Mouse (Mus musculus) gonadal fat pad, adult 2 months (tissue): ENCODE measurements at regions not wholly inside any gene's neighbourhood (a gene's known extent, or its start where the extent isn't known, plus 50 kb on each side); places are given as distances from the start of the nearest gene placed in this dataset.
"Not testable (repeated sequence)": the region's sequence is repeated elsewhere in the genome, so short reads cannot be mapped to it uniquely, and the experiment has no call there.

Experiments used
- DNase-seq: peaks from one replicate; pipeline ENCODE4 v3.0.0-alpha.2; 2012; ENCODE audit warnings: low read depth

DNA sequence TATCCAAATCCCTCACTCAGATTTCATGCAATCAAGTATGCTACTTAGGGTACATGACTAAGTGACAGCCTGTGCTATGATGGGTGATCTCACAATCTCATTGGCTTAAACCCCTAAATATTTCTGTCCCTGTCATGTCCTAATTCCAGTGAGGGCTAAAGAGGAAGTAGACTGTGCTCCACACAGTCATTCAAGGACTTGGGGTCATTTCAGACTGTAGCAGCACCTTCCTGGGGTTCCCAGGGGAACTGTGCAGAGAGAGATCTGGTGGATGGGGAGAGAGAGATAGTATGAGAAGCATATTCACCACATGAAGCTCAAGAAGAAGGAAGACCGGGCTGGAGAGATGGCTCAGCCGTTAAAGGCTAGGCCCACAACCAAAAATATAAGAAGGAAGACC is 100.7 kb downstream of the H2al2a start:
- DNase-seq: no peak

DNA sequence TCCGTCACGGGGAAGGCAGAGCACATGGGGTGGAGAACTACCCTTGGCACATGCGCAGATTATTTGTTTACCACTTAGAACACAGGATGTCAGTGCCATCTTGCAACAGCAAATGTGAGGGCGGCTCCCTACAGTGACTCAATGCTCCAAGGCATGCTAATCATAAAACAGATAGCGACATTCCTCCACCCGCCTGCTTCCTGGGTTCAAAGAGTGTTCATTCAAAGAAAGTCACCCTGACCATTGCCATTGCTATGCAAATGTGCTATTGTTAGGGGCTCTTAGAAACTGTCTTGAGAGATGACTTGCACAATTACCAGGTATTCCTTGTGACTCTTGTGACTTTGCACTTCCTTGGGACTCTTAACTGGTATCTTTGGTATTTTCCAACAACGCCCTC is 104.1 kb downstream of the H2al2a start:
- not testable (repeated sequence) for DNase-seq

DNA sequence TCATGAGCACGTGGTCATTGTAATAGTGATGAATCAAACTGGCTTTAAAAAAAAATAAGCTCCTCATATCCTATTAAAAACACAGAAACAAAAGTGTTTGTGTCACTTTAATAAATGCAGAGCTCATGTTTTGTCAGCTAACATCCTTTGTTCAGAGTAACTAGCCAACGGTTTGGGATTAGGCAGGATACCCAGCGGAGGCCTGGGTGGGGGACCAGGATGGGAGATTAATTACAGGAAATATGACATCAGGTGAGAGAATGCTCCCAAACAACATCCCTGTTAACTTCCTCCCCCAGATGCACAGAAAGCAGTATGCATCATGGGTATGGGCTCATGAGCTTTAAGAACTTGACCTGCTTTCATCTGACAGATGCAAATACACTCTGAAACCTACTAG is 109.1 kb downstream of the H2al2a start:
- no peak for DNase-seq

DNA sequence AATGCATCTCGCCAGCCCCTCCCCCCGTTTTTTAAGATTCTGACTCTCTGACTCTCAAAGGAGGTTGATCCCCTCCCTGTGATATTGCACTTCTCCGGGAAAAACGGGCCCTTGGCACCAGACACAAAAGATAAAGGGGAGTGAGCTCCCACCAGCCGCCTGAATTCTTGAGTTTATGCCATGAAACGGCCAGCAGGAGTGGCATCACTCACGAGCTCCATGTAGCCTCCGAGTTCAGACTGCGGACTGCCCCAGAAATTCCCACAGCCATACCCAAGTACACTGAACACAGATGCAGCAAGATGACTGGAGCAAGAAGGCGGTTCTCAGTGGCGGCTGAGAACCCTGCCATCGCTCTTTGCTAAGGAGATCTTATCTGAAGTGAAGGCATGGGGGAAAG is 114.4 kb downstream of the H2al2a start:
- DNase-seq: no peak

DNA sequence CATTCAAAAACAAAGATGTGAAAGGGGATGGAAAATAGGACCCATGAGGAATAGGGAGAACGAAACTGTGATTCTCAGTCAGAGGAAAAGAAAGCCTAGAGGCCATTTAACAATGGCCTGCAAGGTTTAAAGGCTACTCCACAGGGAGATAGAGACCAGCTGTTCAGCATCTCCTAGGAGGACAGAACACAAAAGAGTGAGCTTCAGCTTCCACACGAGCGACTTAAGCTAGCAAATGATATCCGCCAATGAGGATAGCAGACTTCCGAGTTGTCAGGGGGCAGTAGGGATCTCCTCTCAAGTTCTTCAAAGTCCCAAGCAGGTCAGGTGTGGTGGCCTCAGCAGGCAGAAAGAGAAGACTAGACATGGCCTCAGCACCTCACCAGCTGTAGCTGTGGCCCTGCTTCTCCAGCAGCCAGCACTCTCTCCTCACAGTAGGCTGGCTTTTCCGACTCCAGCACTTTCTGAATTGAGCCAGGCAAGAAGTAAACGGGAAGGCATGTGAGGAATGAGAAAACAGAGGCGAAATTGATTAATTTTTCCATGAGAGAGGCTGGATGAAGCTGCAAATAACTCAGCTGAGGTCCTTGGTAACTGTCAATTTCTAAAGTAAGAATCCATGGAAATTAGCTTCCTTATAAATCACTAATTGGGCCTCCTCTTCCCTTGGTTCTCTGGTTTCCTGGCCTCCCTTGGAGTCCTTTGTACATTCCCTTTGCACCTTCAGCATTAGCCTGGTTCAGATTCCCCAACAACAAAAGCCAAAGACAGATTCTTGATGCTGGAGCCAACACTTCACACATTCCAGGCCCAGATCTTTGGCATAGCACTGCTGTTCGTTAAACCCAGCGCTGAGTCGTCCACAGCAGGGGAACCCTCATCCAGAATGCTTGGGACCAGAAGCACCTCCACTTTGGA is 115.7 kb downstream of the H2al2a start:
- no peak for DNase-seq

DNA sequence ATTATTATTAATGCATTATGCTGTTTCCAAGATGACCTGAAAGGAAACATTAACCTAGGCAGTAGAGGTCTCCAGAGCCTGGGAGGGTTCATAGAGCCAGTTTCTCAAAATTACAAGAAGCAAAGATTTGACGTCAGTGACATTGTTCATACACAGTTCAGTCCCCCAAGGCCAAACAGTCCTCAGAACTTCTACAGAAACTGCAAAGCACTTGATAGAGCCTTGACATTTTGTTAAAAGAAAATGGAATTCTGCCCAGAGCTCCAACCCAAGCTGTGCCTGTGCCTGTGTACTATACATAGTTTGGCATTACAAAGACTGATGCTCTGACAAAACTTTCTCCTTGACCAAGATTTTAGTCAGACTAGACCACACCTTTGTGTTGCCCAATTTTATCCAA is 118.9 kb downstream of the H2al2a start:
- no peak for DNase-seq

DNA sequence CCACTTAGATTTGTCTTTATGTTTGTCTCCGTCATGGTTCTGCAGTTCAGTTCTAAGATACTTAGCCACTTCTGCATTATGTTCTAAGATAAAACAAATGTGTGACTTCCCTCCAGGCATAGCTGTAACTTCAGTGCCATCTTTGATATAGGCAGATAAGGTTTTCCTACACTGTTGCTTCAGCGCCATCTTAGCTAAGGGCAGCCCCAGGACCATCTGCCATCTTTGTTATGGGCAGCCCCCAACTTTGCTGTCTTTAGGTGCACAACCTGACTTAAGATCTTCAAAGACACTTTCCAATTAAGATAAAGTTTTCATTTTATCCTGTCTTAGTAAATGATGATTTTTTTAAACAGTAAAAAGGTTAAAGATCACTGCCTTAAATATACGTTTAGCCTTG is 119.8 kb downstream of the H2al2a start:
- no peak for DNase-seq

DNA sequence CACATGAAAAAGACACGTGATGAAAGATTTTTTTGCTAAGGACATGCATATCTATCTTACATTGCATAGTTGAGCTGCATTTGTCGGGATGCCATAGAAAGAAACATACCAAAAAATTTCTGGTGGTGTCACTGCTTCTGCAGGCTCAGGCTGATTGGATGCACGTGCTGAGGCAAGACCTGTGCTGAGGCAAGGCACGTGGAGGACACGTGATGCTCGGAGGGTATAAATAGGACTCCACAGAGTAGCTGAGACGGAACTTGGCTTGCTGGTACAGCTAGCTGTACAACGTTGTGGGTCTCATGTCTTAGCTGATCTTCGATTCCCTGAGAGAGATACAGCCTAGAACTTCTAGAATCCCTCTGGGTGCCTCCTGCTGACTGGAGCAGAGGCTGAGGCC is 120.6 kb downstream of the H2al2a start:
- DNase-seq: no peak

DNA sequence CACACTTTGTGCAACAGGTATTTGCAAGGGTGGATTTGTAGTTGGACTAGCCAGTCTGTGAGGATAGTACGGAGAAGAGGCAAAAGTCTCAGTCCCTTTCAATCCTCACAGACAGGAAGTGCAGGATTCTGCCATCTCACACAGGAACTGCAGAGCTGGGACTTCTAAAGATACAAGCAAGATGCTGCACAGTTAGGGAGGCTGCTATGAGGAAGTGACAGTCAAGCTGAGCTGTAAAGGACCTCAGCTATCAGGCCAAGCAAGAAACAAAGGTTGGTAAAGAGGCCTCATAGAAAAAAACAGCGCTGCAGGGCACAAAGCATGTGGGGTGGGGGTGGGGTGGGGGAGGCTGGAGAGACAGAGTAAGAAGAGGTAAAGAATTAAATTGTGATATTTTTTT is 126.2 kb downstream of the H2al2a start:
- DNase-seq: no peak

DNA sequence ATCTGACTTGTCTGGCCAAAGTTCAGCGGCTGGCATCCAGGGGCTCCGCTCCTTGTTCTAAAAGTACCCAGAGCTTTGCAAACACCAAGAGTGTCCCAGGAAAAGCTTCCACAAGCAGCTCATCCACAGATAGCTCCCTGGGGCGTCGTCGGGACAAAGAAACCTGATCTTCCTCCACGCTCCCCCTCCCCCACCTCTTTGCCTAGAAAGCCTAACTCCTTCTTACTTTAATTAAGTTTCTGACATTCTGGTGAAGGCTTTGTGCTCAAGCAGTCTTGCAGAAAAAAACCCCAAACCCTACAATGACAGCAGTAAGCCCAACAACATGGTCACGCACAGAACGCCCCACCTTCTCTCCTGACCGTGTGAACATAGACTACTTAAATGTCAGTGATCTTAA is 128.6 kb downstream of the H2al2a start:
- DNase-seq: no peak

DNA sequence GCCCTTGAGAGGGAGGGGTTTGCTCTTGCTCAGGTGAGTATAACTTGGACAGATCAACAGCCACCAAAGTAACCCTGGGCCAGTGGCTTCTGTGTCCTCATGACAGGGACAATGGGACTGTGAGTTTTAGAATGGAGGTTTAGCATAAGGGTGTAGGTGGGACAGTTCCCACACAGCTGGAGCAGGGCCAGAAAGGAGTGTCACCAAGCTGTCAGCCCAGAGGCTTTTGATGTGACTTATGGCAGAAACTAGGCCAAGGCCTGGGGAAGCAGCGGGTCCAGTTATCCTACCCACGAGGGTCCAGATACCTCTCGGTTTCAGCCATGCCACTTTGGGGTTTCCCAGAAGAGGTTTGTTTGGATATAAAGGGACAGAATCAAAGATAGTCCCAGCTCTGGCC is 129.4 kb downstream of the H2al2a start:
- DNase-seq: no peak

DNA sequence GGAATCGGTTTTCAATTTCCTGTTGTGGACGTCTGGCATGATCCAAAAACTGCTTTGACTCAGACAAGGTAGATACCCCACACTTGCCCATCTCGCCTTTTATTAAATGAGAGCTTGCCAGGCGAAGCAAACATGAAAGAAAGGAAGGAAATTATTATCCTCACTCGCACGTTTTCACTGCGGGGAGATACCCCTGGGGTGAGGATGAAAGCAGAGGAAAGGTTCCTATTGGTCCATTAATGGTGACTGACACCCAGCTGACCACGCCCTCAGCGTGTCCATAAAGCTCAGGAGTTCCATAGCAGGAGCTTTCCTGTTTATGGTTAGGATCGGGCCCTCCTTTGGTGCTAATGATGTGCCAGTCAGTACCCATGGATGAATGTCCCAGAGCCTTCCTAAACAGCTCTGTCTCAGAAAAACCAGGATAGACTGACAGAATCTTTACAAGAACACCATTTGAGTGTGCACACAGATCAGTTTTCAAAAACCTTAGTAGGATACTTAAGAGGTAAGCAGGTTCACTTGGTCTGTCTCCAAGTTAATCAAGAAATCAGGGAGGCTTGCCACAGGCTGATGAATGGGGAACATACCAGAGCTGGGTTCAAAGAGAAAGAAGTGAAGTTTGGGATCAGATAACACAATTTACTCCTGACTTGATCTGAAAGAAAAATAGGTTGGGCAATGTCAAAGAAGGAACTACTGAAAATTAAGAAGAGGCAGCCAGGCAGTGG is 130.7 kb upstream of the Nebl start:
- DNase-seq: no peak

DNA sequence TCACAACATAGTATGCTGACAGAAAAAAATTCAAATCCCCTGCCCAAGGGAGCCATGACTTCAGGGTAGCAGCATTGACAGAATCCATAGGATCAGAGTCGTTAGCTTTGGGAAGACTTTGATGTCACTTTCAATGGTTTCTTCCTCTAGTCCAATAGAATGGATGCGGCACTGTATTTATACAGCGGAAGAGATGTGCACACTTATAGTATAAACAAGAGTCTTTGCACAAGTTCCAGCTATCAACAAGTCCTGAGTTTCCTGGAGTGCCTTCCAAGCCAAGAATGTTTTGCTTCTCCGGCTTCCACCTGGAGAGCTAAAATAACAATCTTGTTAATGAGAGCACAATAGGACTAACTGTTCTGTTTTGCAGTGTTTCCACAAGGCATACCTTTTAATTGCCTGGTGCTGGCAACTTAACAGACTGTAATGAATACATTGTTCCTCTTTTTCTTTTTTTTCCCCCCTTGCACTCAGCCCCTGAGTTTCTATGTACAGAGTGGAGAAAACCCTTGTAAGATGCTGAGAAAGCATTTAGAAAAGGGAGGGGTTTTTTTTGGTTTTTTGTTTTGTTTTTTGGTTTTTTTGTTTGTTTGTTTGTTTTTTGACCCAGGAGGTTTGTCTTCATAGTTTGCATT is 129.8 kb upstream of the Nebl start:
- DNase-seq: no peak

DNA sequence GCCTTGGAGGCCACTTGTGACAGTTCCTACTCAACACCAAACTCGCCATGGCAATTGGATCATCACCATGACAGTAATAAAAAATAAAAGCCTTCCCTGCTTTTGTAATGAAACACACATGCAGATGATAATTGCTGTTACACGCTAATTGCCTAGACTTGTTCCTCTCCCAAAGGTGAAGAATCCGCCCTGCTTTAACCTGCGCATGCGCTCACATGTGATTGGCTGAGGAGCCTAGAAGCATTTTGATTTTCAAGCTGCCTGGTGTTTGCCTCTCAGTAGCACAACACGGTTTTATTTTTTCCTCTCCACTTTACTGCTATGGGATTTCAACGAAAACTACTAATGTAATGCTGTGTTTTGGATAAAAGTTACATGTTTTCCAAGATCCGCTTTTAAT is 128.0 kb upstream of the Nebl start:
- DNase-seq: no peak

DNA sequence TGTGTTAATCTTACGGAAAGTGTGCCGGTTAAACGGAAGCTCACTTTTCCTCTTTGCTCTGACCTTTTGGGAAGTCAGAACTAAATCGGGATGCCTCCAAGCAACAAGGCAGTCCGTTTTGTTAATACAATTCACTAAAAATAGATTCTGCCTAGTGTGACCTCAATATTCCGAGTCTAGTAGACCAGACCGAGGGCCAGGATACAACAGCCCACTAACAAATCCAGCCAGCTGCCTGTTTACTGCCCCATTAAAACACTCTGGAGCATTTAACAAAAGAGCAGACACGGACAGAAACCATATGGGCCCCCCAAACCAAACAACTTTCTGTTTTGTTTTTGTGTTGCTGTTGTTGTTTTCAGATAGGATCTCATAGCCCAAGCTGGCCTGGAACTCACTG is 127.1 kb upstream of the Nebl start:
- no peak for DNase-seq

DNA sequence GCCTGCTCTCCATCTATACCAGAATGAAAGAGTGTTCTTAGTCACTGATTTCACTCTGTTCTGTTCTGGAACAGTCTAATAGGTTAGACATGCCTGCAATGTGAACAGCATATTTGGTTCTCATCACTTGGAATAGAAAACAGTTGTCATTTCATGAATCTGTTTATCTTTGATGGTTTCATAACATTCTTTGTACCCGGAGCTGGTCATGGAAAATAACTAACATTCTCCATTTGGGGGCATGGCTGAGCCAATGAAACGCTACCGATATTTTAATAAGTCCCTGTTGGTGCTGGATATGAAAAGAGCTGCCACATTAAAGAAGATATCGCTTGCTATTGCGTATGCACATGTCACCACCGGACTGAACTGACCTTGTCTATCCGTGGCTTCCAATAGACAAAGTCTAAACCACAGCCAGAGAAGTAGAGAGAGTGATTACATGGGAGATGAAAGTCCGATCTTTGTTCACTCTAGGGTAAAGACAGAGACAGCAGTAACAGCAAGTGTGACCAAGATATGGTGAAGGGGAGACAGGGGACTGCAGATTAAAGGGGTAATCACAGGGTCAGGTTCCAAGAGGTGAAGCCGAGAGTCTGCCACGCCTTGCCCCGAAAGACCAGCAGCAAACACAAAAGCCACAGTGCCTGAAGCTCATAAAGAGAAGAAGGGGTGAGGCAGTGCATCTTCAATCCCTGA is 124.5 kb upstream of the Nebl start:
- DNase-seq: no peak

DNA sequence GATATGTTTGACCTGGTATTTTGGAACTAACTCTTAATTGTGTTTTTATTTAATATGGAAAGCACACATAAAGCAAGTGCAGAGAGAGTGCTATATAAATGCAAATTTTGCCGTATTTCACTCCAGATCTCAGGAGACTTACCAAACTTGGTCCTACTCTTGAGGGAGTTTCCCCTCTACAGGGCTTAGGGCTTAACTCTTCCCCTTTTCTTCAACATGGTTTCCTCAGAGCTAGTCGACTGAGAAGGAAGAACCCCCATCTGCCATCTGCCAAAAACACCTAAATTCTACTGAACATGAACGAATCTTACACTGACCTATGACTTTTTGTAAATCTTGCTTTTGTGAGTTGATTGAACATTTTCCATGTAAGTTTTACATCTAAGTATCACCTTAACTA is 122.8 kb upstream of the Nebl start:
- no peak for DNase-seq

DNA sequence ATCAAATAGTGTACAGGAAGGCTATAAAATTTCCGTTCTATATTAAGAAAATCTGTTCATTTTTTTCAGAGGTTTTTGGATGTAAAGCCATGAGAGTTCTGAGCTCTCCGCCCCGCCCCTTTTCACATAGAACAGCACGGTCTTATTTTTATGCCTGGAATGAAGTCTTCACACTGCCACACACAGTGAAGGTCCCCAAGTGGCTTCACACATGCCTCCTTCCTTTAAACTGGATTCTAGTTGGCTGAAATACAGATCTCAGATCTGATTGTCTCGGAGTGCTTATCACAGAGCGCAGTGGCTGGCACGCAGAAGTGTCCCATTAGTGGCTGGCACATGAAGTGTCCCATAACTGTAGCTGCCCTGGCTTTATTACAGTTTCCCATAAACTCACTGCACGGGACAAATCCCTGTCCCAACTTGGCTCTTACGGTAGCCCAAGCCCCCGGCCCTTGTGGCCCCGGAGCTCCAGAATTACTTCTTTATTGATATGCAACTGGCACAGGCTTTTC is 122.3 kb upstream of the Nebl start:
- no peak for DNase-seq

DNA sequence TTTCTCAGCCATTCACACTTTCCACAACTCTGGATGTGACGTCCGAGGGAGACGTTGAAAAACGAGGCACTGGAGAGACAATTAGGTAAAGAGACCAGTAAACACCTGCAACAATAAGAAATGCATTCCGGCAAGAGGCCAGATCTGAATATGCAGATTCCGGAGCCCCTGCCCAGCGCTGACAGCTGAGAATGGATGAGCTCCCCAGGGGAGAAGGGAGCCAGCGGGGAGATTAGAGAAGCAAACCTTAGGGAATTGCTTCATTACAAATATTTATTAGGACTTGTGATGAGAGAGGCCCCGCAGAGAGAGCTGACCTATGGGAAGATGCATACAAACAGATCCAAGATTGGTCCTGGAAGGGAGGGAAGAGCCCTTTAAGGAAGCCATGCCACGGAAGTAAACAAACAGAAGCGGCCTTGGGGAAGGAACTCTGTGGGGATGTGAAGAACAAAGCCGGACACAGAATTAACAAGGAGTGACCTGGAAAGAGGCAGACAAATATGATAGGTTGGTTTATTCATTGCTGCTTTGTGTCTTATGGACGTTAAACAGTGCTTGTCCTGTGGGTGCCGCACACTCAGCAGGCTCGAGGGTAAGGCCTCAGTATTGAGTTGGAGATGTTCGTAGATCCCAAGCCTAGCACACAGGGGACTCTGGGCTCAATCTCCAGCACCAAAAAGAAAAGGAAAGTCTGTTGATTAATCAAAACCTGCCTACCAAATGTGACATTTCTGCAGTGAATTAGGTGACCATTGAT is 121.7 kb upstream of the Nebl start:
- no peak for DNase-seq

DNA sequence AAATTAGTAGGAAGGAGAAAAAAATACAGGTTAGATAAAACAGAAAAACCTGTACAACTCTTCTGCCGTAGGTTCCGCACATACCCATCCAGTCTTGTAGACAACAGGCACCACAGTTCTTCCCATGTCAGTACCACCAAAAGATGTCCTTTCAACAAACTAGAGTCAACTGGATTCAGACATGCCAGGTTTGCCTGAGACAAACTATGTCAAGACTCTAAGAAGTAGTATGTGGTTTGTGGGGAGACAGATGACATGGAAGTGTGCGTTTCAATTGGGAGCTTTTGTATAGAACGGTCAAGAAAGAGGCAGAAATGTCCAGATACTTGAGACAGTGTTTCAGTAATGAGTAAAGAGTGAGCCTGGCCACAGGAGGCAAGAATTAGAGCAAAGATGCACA is 119.5 kb upstream of the Nebl start:
- no peak for DNase-seq

DNA sequence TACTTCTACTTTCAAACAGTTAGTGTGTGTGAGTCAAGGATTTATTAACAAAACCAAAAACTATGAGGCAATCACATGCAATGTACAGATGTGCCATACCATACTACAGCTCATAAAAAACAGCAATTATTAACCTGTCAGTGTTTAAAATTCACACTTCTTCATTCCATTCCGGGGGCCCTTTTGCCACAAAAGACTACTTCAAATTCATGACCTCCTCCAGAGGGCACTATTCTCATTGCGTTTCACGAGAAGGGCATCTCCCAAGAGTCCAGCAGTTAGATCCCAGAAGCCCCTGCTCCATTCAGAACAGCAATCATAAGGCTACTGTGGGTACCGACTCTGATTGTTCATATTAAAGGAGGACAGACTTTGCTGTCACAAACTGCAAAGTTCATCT is 118.0 kb upstream of the Nebl start:
- no peak for DNase-seq
